Mouse (Mus musculus) gastrocnemius, postnatal 14 days (tissue): ENCODE results near the gene Krt34. TPM values are rescaled to one million over a fixed set of nuclear protein-coding genes. Genes with fewer than 3 reads are reported as not detected.

Source experiments
- DNase-seq: peaks from one replicate; pipeline ENCODE4 v3.0.0; 2021; ENCODE audit warnings: mixed read lengths
- intact Hi-C: fragments of 180-260 bp; cut with DNase I; formaldehyde crosslinking; loops from one replicate; pipeline ENCODE4 v1.15.1; 2025; ENCODE audit warnings: low total_unique reads
- long read RNA-seq, 2 experiments: library from polyadenylated mRNA; stranded (forward); transcript quantifications; one replicate each; pipeline ENCODE4 v2.0.0; 2021
- total RNA-seq, 2 experiments: library from RNA; stranded (reverse); gene quantifications; 2 replicates each; pipeline ENCODE4 v1.2.3; 2021

Krt34 gene
- not detected for total RNA-seq
- long read RNA-seq, experiment 1: 0 reads
- long read RNA-seq, experiment 2: 0 reads

GRCm38 (mm10) chr11:100041454-100041853 lies at the start of gene Krt34:
TSS of gene Krt34 (minus strand) at chr11:100041554.
- intact Hi-C loops: no loop called here

GRCm38 (mm10) chr11:100088378-100089025 lies 47.1 kb upstream of the Krt34 start:
- intact Hi-C loops: no loop called here
- no peak for DNase-seq

More at GRCm38 (mm10) chr11:100041454-100041853, at the start of gene Krt34:
- DNase-seq: no peak

GRCm38 (mm10) chr11:100087861-100088260 lies 46.5 kb upstream of the Krt34 start, which contains the start of gene Krt32:
TSS of gene Krt32 (minus strand) at chr11:100088226.
- intact Hi-C loops: no loop called here
- DNase-seq: no peak

GRCm38 (mm10) chr11:100073873-100074272 lies 32.5 kb upstream of the Krt34 start:
- no peak for DNase-seq
- intact Hi-C loops: no loop called here

GRCm38 (mm10) chr11:100067293-100068036 lies 26.1 kb upstream of the Krt34 start:
- DNase-seq: no peak
- intact Hi-C loops: no loop called here

GRCm38 (mm10) chr11:100066236-100067010 lies 25.1 kb upstream of the Krt34 start:
- intact Hi-C loops: no loop called here
- DNase-seq: no peak

GRCm38 (mm10) chr11:100058875-100059274 lies 17.5 kb upstream of the Krt34 start:
- intact Hi-C loops: no loop called here

GRCm38 (mm10) chr11:100055686-100056655 lies 14.6 kb upstream of the Krt34 start:
- no peak for DNase-seq
- intact Hi-C loops: no loop called here

More at GRCm38 (mm10) chr11:100058875-100059274, 17.5 kb upstream of the Krt34 start:
- no peak for DNase-seq

- DNase-seq: no peak
- intact Hi-C loops: no loop called here
Observed at GRCm38 (mm10) chr11:100050451-100050850, 9.1 kb upstream of the Krt34 start, which contains the start of gene Krt31. TSS of gene Krt31 (minus strand) at chr11:100050551.

- DNase-seq: no peak
- intact Hi-C loops: no loop called here
Observed at GRCm38 (mm10) chr11:100047193-100047592, 5.8 kb upstream of the Krt34 start.

GRCm38 (mm10) chr11:100046303-100046866 lies 5.0 kb upstream of the Krt34 start:
- DNase-seq: no peak
- intact Hi-C loops: no loop called here

GRCm38 (mm10) chr11:100029768-100030167 lies 11.6 kb downstream of the Krt34 start, which contains the start of gene Krt33b:
TSS of gene Krt33b (minus strand) at chr11:100029868.
- intact Hi-C loops: no loop called here
- no peak for DNase-seq

- intact Hi-C loops: no loop called here
- no peak for DNase-seq
Observed at GRCm38 (mm10) chr11:100021438-100021837, 19.9 kb downstream of the Krt34 start.

GRCm38 (mm10) chr11:100019466-100019865 lies 21.9 kb downstream of the Krt34 start:
- intact Hi-C loops: no loop called here
- no peak for DNase-seq

- DNase-seq: no peak
- intact Hi-C loops: no loop called here
Observed at GRCm38 (mm10) chr11:100016112-100016511, 25.2 kb downstream of the Krt34 start, which contains the start of gene Krt33a. TSS of gene Krt33a (minus strand) at chr11:100016212.

GRCm38 (mm10) chr11:100013691-100014171 lies 27.6 kb downstream of the Krt34 start:
- no peak for DNase-seq
- intact Hi-C loops: no loop called here

GRCm38 (mm10) chr11:100010682-100011081 lies 30.7 kb downstream of the Krt34 start:
- intact Hi-C loops: no loop called here
- DNase-seq: no peak

- intact Hi-C loops: loop anchor here (10.0 kb wide), 1 partner anchor 544 kb away; no protein-coding TSS in a partner anchor
- DNase-seq: no peak
Observed at GRCm38 (mm10) chr11:100008336-100008735, 33.0 kb downstream of the Krt34 start.
